Mouse (Mus musculus): ENCODE results near the gene Galp. TPM values are rescaled to one million over a fixed set of nuclear protein-coding genes. Genes with fewer than 3 reads are reported as not detected.

Galp gene
- polyA plus RNA-seq (2012), result not detected in 2 replicates

DNA sequence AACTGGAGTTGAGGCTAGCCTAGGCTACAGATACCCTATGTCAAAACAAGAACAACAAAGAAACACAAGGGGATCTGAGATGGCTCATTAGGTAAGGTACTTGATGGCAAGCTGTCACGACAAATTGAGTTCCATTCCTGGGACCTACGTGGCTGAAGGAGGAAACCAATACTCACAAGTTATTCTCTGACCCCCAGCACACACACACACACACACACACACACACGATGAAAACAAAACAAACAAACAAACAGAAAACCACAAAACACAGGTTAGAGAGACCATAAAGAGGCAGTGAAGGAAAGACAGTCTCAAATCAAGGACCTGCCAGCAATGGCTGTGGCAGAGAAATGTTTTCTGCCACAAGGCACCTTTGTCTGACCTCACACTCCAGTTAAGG lies at the start of gene Galp:
Gene Galp, plus strand, starts transcription at position 301 of the 400 bp plus-strand sequence.

DNA sequence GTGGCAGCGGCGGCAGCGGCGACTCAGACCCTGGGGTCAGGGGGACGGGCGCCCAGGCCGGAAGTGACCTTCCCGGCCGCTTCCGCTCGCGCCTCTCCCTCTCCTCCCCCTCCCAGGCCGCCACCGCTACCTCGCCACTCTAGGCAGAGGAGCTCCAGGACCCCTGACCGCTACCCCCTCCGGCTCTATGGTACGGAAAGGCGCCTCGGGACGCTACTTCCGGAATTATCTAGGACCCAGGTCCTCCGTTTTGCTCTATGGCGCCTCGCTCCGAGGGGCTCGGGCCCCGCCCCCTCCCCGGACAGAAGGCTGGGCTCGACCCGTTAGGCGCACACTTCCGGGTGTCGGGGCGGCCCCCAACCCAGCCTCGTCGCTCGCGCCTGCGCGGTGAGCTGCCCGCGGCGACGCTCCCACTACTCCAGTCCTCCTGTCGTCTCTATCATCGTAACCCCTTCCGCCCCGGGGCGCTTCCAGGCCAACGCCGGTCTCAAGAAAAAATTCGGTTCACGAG lies 40.9 kb upstream of the Galp start, which contains the start of gene Zfp787:
Gene Zfp787, minus strand, starts transcription at position 97 of the 511 bp plus-strand sequence.

DNA sequence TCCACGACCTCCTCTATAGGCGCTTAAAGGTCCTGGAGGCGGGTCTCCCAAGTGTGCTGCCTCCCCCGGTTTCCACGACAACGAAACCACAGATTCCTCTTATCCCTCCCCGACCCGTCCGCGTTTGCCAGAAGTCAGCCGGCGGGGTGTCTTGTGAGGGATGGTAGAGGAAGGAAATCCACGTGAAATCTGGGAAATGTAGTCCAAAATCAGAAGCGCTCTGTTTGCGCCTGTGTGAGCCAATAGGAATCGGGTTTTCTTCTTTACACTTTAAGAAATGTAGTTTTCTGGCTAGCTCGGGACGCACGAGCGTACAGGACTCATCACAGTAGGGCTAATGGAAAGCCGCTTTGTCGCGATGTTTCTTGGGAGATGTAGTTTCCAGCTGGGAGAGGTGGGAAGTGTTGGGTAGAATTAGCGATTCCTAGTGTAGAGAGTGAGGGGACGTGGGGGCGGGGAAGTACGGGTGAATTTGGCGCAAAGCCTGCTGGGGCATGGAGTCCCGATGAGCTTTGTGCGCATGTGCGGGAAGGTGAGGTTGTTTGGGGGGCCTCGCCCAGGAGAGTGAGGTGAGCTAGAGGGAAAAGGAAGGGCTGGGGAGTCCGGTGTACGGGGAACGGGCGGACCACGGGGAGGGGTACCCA lies 24.8 kb upstream of the Galp start, which contains the start of gene Zfp444:
Gene Zfp444, plus strand, starts transcription at position 221 of the 644 bp plus-strand sequence.

DNA sequence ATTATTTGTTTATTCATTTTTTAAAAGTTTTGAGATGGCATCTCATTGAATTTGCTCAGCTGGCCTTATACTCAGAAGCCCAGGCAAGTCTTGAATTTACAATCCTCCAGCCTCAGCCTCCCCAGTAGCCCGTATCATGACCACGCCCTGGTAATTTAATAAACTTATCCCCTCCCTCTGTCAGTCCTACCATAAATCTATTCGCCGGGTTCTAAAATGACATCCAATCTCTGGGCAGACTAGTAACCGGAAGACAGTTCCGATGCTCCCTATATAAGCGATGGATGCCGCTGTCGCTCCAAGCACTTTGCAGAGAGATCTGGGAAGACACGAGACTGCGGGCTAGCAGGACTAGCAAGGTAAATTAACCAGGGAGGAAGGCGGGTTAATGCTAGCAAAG lies 25.1 kb downstream of the Galp start, which contains the start of gene Zscan5b:
Gene Zscan5b, plus strand, starts transcription at position 301 of the 400 bp plus-strand sequence.

DNA sequence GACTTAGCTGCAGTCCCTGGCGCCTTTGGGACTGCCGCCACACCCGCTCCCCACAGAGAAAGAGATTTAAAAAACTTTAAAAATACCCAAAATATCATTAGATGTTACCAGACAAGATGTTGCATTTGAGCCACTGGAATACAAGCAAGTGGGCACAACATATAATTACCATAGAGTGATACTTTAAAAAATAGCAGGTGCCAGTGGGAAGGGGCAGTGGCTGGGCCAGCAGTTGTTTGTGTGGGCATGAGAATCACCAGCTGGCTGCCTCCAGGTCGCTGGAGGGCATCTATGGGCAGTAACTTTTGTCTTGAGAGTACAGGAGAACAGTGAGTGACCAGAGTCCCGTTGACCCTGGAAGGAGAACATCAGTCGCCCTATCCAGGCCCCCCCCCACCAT lies 55.5 kb downstream of the Galp start, which contains the start of gene Epp13:
Gene Epp13, plus strand, starts transcription at position 301 of the 400 bp plus-strand sequence.

Other genes with a start within 250 kb of the Galp start
- gene Vmn1r65, start 186.1 kb upstream of the Galp start, polyA plus RNA-seq (2012), result not detected in 2 replicates
- gene Nlrp4c, start 151.9 kb upstream of the Galp start, polyA plus RNA-seq (2012), result not detected in 2 replicates
- gene Zfp787, start 41.1 kb upstream of the Galp start, polyA plus RNA-seq (2012), result 47.7 and 54.4 TPM in 2 replicates
- gene Zfp444, start 24.9 kb upstream of the Galp start, polyA plus RNA-seq (2012), result 41.9 and 44.8 TPM in 2 replicates
- gene Zscan5b, start 25.2 kb downstream of the Galp start, polyA plus RNA-seq (2012), result not detected in 2 replicates
- not detected in 2 replicates for gene Epp13, start 55.6 kb downstream of the Galp start, polyA plus RNA-seq (2012)
- gene Zfp667, start 89.5 kb downstream of the Galp start, polyA plus RNA-seq (2012), result 0.19 and 0.44 TPM in 2 replicates
- 1.9 and 2.0 TPM in 2 replicates for gene Zfp583, start 134.2 kb downstream of the Galp start, polyA plus RNA-seq (2012)
- not detected in 2 replicates for gene Gm3854, start 146.7 kb downstream of the Galp start, polyA plus RNA-seq (2012)
- 0.02 and 0.08 TPM in 2 replicates for gene Zfp78, start 166.2 kb downstream of the Galp start, polyA plus RNA-seq (2012)
- 0.83 and 1.3 TPM in 2 replicates for gene Zfp28, start 186.2 kb downstream of the Galp start, polyA plus RNA-seq (2012)
- gene Smim17, start 201.6 kb downstream of the Galp start, polyA plus RNA-seq (2012), result not detected in 2 replicates
- gene Gm20715, start 213.2 kb downstream of the Galp start, polyA plus RNA-seq (2012), result not detected in 2 replicates
- gene Olfr1344, start 241.6 kb downstream of the Galp start, polyA plus RNA-seq (2012), result not detected in 2 replicates

Measured in megakaryocyte-erythroid progenitor cell, adult 5 weeks (primary cell).